Mouse (Mus musculus) stomach, embryonic 15.5 days (tissue): Measurements from ENCODE around the gene Ank3. TPM values are rescaled to one million over a fixed set of nuclear protein-coding genes. Genes with fewer than 3 reads are reported as not detected.
A peak's percentile ranks its signal among the peaks of the same experiment; 100 is the strongest.

Experiments used
- ATAC-seq: fragments of 200-750 bp; cut with Nextera tagmentation; 2 replicates; pipeline ENCODE4 v1.8.0; 2017; ENCODE audit warnings: low read depth, moderate number of reproducible peaks, moderate TSS enrichment; ENCODE audit not compliant: insufficient read depth, low FRiP score
- H3K27ac ChIP-seq: fragments of 300-500 bp; sonication (generic); 2 replicates; pipeline ENCODE4 v1.5.1; 2015; ENCODE audit warnings: mild to moderate bottlenecking, inconsistent platforms
- H3K27me3 ChIP-seq: fragments of 300-500 bp; sonication (generic); replicated peaks from 2 replicates; pipeline ENCODE4 v1.6.1; 2015; ENCODE audit warnings: inconsistent platforms
- H3K36me3 ChIP-seq: fragments of 300-500 bp; sonication (generic); 2 replicates; pipeline ENCODE4 v1.6.1; 2015; ENCODE audit warnings: inconsistent platforms
- H3K4me1 ChIP-seq: fragments of 300-500 bp; sonication (generic); 2 replicates; pipeline ENCODE4 v1.6.1; 2015; ENCODE audit warnings: inconsistent platforms
- H3K4me2 ChIP-seq: fragments of 300-500 bp; sonication (generic); 2 replicates; pipeline ENCODE4 v1.6.1; 2015; ENCODE audit warnings: mild to moderate bottlenecking, inconsistent platforms
- H3K4me3 ChIP-seq: fragments of 300-500 bp; sonication (generic); replicated peaks from 2 replicates; pipeline ENCODE4 v1.5.1; 2015; ENCODE audit warnings: inconsistent platforms
- H3K9ac ChIP-seq: fragments of 300-500 bp; sonication (generic); 2 replicates; pipeline ENCODE4 v1.6.1; 2015; ENCODE audit warnings: inconsistent platforms
- H3K9me3 ChIP-seq: fragments of 300-500 bp; sonication (generic); 2 replicates; pipeline ENCODE4 v1.6.1; 2016; ENCODE audit warnings: inconsistent platforms
- WGBS: fragments of 180-500 bp; shearing (Covaris S2); methylation state at CpG from one replicate; pipeline ENCODE4 v1.1.7; 2015; 5-methylcytosine and 5-hydroxymethylcytosine counted together
- polyA plus RNA-seq: library from polyadenylated mRNA; unstranded; fragments of >200 nt; fragmentation: Nextera tagmentation; extraction: Ambion mirVana; gene quantifications from 2 replicates; pipeline ENCODE4 v1.2.1, GENCODE M21; 2015

The Ank3 gene
- polyA plus RNA-seq, 1 experiment from 2014 or later: 33.0 TPM

DNA sequence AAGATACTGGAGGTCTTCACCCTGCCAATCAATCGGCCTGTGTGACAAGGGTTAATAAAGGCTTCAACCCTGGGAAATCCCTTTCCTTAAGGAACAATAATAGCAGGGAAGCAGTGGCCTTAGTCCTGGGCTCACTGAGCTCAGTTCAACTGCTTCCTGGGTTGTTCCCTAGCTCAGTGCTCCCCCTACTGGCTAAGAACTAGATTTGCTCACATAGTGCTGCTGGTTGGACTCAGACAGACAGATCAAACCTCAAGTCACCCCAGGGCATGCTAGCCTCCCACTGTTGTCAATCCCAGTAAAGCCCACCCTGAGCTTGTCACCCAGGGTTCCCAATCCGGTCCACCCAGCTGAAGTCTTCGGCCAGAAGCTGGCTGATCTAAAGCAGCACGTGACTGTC, 447.2 kb downstream of the Ank3 start:
- no peak overlapping the region for H3K4me2 ChIP-seq
- peak; percentile 70; the same call in 1 of the 2 replicates for ATAC-seq
- H3K9me3 ChIP-seq: no peaks in the 10 kb centered on the region
- H3K27ac ChIP-seq: no peak overlapping the region
- no peak overlapping the region for H3K9ac ChIP-seq
- no peaks in the 10 kb centered on the region for H3K36me3 ChIP-seq
- no peak overlapping the region for H3K4me3 ChIP-seq
- no peaks in the 10 kb centered on the region for H3K27me3 ChIP-seq
- no peaks in the 10 kb centered on the region for H3K4me1 ChIP-seq
- 41% methylated on average over 4 of the region's 4 CpGs for WGBS

DNA sequence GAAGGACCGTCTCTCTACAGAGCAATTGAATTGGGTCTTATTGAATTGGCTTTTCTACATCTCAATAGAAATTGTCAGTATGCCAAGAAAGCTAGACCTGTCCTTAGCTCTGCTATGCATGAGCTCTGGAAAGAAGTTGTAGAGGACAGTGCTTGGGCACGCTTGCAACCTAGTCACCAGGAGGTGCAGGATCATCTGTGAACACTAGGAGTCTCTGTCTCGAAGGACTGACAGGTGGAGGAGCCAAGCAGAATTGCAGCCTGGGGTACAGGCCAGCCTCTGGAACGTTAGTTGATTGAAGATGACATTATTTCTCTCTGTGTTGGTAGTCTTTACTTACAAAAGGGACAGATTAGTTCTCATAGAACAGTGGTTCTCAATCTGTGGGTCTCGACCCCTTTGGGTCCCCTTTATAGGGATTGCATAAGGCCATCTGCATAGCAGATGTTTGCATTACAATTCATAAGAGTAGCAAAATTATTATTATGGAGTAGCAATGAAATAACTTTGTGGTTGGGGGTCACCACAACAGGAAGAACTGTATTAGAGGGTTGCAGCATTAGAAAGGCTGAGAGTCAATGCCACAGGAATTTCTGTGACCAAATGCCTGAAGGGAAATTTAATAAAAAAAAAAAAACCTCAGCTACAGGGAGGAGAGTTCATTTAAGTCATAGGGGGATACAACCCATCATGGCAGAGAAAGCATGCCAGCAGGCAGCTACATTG, 454.0 kb downstream of the Ank3 start:
- no peak for ATAC-seq

DNA sequence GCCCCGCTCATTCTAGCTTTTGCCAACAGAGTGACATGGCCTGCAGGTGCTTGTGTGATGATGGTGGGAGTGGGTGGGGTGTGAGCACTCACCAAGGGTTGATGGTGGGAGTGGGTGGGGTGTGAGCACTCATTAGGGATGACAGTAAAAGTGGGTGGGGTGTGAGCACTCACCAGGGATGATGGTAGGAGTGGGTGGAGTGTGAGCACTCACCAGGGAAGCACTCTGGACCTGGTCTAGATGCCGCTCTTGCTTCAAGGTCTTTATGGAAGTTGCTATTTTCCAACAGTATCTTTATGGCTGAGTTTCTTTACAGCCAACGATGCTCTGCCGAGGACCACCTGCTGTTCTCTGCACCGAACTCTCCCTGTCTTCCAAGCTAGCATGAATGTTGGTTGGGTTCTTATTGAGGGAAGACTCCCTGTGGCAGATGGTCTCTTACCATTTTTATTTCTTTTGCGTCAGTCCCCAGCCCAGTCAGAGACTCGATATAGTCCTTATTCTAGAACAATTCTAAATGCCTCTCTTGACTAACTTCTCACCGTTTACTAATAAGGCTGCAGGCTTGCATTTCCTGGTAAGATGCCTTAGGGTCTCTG, 456.1 kb downstream of the Ank3 start:
- no peaks in the 10 kb centered on the region for H3K4me1 ChIP-seq
- 88% methylated on average over 8 of the region's 8 CpGs for WGBS
- no peak for ATAC-seq
- H3K27me3 ChIP-seq: no peaks in the 10 kb centered on the region
- no peak overlapping the region for H3K27ac ChIP-seq
- no peak overlapping the region for H3K4me2 ChIP-seq
- no peak overlapping the region for H3K4me3 ChIP-seq
- no peaks in the 10 kb centered on the region for H3K9me3 ChIP-seq
- H3K9ac ChIP-seq: no peak overlapping the region
- H3K36me3 ChIP-seq: no peaks in the 10 kb centered on the region

More for the DNA sequence above, 454.0 kb downstream of the Ank3 start:
- 56% methylated on average over 5 of the region's 5 CpGs for WGBS
- no peaks in the 10 kb centered on the region for H3K9me3 ChIP-seq
- no peak overlapping the region for H3K4me3 ChIP-seq
- H3K4me1 ChIP-seq: no peaks in the 10 kb centered on the region
- no peaks in the 10 kb centered on the region for H3K36me3 ChIP-seq
- no peak overlapping the region for H3K4me2 ChIP-seq
- no peak overlapping the region for H3K9ac ChIP-seq
- no peaks in the 10 kb centered on the region for H3K27me3 ChIP-seq
- H3K27ac ChIP-seq: no peak overlapping the region

DNA sequence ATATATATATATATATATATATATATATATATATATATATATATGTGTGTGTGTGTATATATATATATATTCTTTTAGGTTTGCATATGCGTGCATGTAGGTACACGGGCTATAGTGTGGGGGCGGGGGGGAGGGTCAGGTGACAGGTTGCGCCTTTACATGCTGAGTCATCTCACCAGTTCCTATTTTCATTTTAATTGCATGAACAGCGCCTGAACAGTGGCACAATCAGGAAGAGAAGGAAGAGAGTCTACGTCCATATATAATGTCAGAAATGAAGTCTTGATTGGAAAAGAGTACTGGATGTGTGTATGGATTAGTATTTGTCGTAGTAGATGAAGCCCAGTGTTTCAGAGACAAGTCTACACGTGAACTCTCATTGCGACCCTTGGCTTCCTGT, 459.4 kb downstream of the Ank3 start:
- no peaks in the 10 kb centered on the region for H3K36me3 ChIP-seq
- H3K4me2 ChIP-seq: no peak overlapping the region
- no peaks in the 10 kb centered on the region for H3K4me1 ChIP-seq
- no peak overlapping the region for H3K4me3 ChIP-seq
- no peak overlapping the region for H3K9ac ChIP-seq
- ATAC-seq: no peak
- H3K9me3 ChIP-seq: no peaks in the 10 kb centered on the region
- no peak overlapping the region for H3K27ac ChIP-seq
- 85% methylated on average over 9 of the region's 9 CpGs for WGBS
- H3K27me3 ChIP-seq: no peaks in the 10 kb centered on the region

DNA sequence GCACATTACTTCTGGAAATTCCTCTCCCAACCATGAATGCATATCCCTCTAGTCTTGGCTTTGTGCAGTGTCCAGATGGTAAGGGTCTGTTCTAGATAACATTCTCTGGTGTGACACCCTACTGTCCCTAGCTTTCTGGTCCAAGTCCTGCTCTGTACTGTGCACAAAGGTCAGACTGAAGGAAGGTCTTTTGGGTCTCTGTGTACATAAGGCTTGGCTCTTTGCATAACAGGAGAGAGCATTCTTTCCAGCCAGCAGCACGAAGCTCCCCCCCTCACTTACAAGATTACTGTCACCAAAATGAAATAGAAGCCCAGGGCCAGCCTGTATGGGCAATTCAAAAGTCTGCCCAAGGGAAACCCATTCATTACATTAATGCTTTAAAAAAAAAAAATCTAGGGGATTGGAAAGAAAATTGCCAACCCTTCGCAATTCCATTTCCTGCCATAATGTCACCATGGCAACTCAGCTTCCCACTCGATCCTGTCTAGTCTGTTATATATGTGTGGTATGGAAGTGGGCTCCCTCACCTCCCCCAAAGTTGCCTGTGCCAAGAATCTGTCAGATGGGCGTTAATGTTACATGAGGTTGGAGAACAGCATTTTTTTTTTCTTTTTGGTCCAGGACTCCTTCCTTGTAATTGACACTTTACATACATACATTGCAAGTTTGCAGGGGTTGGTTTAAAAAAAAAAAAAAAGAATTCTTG, 460.5 kb downstream of the Ank3 start:
- ATAC-seq: no peak
- H3K4me2 ChIP-seq: no peak overlapping the region
- no peaks in the 10 kb centered on the region for H3K4me1 ChIP-seq
- no peaks in the 10 kb centered on the region for H3K36me3 ChIP-seq
- H3K9me3 ChIP-seq: no peaks in the 10 kb centered on the region
- no peak overlapping the region for H3K4me3 ChIP-seq
- no peaks in the 10 kb centered on the region for H3K27me3 ChIP-seq
- WGBS: 24% methylated on average over 4 of the region's 4 CpGs
- no peak overlapping the region for H3K27ac ChIP-seq
- no peak overlapping the region for H3K9ac ChIP-seq

- WGBS: 81% methylated on average over 7 of the region's 7 CpGs
- ATAC-seq: no peak
- H3K9ac ChIP-seq: no peak overlapping the region
Observed at GRCm38 (mm10) chr10:69859848-69860479, 461.4 kb downstream of the Ank3 start.

DNA sequence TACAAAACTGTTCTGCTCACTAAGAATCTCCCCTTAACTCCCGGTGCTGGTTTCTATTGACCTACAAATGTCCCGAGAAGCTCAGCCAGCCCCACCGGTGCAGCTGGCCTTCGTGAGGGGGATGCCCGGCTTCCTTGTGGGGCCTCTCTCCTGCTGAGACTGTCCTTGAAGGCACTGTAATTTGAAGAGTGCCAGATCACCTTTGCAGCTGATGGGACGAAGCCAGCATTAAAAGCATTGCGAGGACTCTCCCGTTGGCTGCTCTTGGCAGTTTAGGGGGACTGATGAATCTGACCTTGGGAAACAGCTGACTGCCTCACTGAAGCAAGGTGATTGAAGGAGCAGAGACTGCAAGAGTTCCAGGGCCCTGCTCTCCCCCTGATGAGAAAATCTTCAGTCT, 464.3 kb downstream of the Ank3 start:
- no peak overlapping the region for H3K4me3 ChIP-seq
- no peak overlapping the region for H3K9ac ChIP-seq
- H3K36me3 ChIP-seq: no peaks in the 10 kb centered on the region
- H3K9me3 ChIP-seq: no peaks in the 10 kb centered on the region
- WGBS: 57% methylated on average over 8 of the region's 8 CpGs
- H3K4me2 ChIP-seq: no peak overlapping the region
- ATAC-seq: no peak
- no peak overlapping the region for H3K27ac ChIP-seq
- H3K4me1 ChIP-seq: no peaks in the 10 kb centered on the region
- no peaks in the 10 kb centered on the region for H3K27me3 ChIP-seq

More at GRCm38 (mm10) chr10:69859848-69860479, 461.4 kb downstream of the Ank3 start:
- H3K27ac ChIP-seq: no peak overlapping the region
- H3K36me3 ChIP-seq: no peaks in the 10 kb centered on the region
- no peaks in the 10 kb centered on the region for H3K9me3 ChIP-seq
- no peak overlapping the region for H3K4me3 ChIP-seq
- H3K27me3 ChIP-seq: no peaks in the 10 kb centered on the region
- no peaks in the 10 kb centered on the region for H3K4me1 ChIP-seq
- H3K4me2 ChIP-seq: no peak overlapping the region

GRCm38 (mm10) chr10:69870348-69870747, 471.8 kb downstream of the Ank3 start:
- H3K36me3 ChIP-seq: no peaks in the 10 kb centered on the region
- no peak for ATAC-seq
- no peak overlapping the region for H3K4me3 ChIP-seq
- no peak overlapping the region for H3K4me2 ChIP-seq
- H3K27me3 ChIP-seq: no peaks in the 10 kb centered on the region
- H3K27ac ChIP-seq: no peak overlapping the region
- 11% methylated on average over 5 of the region's 5 CpGs for WGBS
- no peak overlapping the region for H3K9ac ChIP-seq
- H3K9me3 ChIP-seq: no peaks in the 10 kb centered on the region
- no peaks in the 10 kb centered on the region for H3K4me1 ChIP-seq

DNA sequence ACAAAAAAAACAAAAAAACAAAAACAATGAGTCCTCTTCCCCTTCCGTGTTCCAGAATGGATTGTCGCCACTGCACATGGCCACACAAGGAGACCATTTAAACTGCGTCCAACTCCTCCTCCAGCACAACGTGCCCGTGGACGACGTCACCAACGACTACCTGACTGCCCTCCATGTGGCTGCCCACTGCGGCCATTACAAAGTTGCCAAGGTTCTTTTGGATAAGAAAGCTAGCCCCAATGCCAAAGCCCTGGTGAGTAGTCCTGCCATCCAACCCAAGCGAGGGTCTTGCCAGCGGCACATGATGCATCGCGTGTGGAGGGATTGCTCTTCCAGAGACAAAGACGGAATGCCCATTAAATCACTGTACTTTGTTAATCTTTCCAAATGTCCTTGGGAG, 472.4 kb downstream of the Ank3 start:
- Histone ChIP-seq H3K27ac (no peak overlapping the region), H3K36me3 (no peaks in the 10 kb centered on the region), H3K27me3 (no peaks in the 10 kb centered on the region), H3K9me3 (no peaks in the 10 kb centered on the region), H3K4me3 (no peak overlapping the region), H3K9ac (no peak overlapping the region), H3K4me1 (no peaks in the 10 kb centered on the region), H3K4me2 (no peak overlapping the region)
- ATAC-seq: no peak
- WGBS: 91% methylated on average over 14 of the region's 14 CpGs

DNA sequence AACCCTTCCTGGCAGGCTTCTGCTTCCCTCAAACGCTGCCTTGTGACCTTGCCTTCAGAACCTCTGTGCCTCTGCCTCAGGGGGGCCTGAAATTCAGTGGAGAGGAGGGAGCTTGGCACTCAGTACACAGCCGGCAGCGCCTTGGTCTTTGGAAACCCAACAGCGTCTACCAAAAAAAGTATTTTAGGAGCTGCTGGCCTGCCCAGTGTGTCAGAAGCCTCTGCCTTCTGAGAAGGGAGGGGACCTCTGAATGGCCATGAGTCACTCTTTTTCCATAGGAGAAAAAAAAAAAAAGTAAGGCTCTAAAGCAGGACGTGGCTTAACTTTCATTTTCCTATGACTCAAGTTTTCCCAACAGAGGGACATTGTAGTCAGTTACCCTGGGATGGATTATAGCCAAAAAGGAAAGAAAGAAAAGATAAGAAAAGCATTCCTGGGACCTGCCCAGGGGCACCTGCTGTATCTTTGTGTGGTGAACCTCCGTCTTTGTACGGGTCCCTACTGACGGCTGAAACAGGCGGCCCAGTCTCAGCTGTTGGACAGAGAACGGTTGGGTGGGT, 473.7 kb downstream of the Ank3 start:
- peak; percentile 87 for ATAC-seq
- H3K4me2 ChIP-seq: peak overlapping the region; percentile 30
- H3K4me3 ChIP-seq: no peak overlapping the region
- peak overlapping the region; percentile 84 for H3K27ac ChIP-seq
- H3K27me3 ChIP-seq: no peaks in the 10 kb centered on the region
- 54% methylated on average over 10 of the region's 10 CpGs for WGBS
- H3K9ac ChIP-seq: no peak overlapping the region
- H3K36me3 ChIP-seq: no peaks in the 10 kb centered on the region
- no peaks in the 10 kb centered on the region for H3K4me1 ChIP-seq
- H3K9me3 ChIP-seq: no peaks in the 10 kb centered on the region

GRCm38 (mm10) chr10:69872892-69873291, 474.3 kb downstream of the Ank3 start:
- ATAC-seq: 0 out of 2 replicates have a peak, but pooled peaks have one; percentile 21
- H3K4me3 ChIP-seq: no peak overlapping the region
- H3K27me3 ChIP-seq: no peaks in the 10 kb centered on the region
- H3K27ac ChIP-seq: peak overlapping the region; percentile 84
- H3K4me2 ChIP-seq: no peak overlapping the region
- no peak overlapping the region for H3K9ac ChIP-seq
- WGBS: 78% methylated on average over 5 of the region's 5 CpGs
- H3K9me3 ChIP-seq: no peaks in the 10 kb centered on the region
- no peaks in the 10 kb centered on the region for H3K4me1 ChIP-seq
- H3K36me3 ChIP-seq: no peaks in the 10 kb centered on the region
